Mouse (Mus musculus): ENCODE data around the gene Tuba1a.
A peak's percentile ranks its signal among the peaks of the same experiment; 100 is the strongest.

Tuba1a gene

DNA sequence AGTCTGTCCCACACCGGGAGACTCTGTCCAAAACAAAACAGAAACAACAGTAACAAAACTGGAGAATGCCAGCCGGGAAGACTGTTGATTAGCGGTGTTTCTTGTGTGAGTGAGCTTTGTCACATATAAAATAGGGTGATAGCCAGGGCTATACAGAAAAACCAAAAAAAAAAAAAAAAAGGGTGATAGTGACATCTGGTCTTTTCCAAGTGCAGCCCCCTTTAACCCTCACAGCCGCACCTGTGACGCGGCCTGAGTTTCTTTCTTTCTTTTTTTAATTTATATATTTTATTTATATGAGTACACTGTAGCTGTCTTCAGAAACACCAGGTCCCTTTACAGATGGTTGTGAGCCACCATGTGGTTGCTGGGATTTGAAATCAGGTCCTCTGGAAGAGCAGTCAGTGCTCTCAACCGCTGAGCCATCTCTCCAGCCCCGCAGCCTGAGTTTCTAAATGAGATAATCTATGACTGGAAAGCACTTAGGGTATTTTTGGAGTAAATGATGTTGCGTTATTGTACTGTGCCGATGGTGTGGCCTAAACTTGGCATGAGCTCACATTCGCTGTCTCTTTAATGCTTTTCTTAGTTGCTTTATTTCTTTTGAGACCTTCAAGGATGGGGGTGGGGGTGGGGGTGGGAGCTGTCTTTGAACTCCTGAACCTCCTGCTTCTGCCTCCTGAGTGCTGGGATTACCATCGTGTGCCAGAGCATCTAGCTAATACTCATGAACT, 32.6 kb upstream of the Tuba1a start:
- no peak for DNase-seq (ENCODE audit: low read depth, low spot score)

DNA sequence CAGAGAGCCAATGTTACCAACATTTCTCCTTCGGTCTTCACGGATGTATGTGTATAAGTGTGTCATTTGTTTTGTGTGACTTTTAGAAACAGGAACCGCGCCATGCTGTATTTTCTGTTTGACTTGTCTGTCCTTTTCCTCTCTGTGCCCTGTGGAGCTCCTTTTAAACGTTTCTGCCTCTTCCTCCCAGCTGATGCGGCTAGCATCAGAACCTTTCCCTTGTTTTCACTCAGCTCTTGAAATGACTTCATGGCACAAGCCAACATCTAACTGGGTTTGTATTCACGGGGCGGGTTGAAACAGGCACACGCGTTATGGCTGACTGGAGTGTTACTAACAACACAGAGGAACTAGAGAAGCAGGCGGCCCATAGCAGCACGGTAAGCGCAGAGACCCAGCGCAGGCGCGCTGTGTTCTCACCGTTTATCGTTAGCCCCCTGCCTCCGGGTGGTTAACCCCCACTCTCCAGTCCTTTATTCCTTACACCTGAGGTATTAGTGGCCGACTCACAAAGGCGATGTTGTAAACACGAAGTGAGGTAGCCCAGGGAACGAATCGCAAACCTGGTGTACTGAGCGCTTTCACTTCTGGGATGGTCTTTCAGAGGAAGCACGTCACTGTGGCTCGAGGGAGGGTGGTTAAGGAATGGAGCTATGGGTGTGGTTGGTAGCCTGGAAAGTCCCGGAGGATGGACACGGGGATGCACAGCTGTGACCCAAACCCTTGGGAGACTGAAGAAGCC, 31.9 kb upstream of the Tuba1a start:
- DNase-seq (ENCODE audit: low read depth, low spot score) = peak; percentile 86

DNA sequence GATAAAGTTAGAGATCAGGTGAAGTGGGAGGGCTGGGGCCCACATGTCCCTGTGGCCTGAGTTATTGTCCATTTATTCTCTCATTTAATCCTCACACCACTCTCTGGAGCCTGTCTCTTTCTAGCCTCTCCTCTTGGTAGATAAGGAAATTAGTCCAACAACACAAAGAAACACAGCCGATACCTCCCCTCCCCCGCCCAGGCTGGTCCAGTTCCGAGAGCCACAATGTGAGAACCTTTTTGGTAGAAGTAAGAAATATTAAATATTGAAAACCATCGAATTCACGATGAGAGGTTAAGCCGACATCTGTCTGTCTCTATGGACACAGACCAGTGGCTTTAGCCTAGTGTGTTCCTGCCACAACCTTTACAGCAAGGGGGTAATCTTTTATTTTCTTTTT, 31.2 kb upstream of the Tuba1a start:
- no peak for DNase-seq (ENCODE audit: low read depth, low spot score)

DNA sequence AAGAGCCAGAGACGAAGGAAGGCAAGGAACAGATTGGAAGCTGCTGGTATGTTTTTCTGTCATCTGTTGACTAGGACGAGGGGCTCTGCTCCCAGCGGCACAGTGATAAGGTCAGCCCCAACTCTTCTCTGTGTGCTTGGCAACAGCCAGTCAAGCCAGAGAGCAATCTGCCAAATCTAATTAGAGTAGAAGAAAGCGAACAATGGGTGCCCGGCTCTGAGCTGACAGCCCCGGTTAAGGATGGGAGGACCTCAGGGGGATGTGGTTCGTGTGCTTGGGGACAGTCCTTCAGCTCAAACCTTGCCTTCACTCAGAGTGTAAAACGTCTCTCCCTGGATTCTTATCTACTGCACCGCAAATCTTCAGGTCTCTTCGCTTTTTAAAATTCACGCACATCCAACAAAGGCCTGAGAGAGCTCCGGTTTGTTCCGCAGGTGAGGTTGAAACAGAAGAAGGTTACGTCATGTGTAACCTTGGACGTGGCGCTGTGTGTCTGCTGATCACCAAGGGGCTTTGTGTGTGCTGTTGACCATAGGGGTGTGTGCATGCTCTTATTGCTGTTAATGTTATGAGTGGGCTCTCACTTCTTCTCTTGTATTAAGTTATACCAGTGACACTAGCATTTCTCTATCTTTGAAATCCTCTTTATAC, 30.1 kb upstream of the Tuba1a start:
- no peak for DNase-seq (ENCODE audit: low read depth, low spot score)

DNA sequence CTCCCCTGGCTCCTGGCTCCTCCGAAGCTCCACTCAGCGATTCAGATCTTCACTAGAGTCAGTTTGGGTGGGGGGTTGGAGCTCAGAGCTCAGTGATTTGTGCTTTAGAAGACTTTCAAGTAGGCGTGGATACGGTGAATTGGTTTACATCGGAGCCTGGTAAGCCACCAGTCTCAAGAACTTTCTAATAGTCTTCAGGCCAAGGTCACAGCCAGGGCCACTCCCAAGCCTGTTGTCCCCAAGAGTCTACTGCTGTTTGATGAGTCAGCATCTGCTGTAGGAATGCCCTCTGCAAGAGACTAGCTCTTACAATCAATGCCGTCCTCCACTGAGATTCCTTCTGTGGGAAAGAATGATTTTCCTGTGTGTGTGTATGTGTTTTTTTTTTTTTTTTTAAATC, 28.6 kb upstream of the Tuba1a start:
- peak; percentile 96 for DNase-seq (ENCODE audit: low read depth, low spot score)

DNA sequence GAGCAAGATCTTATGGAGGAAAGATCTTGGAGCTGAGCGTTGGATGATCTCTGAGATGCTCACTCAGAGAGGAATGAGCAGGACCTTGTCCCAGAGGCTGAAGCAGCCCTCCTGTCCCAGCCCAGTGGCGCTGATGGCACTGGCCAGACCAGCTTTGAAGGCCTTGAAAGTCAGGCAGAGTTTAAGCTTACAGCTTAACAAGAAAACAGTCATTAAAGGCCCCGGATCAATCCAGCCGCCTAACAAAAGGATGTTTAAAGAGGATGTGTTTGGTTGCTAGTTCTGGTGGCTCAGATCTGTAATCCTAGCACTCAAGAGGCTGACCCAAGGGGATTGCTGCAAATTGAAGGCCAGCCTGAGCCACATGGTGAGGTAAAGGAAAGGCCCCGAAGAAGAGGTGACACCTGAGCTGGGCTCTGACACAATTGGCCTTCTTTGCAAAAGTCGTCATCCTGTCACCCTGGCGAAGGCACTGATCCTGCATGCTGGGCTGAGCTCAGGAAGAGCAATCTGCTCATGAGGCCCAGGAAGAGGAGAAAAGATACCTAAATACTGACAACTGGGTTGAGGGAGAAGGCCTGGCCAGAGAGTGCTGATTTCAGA, 26.6 kb upstream of the Tuba1a start:
- no peak for DNase-seq (ENCODE audit: low read depth, low spot score)

DNA sequence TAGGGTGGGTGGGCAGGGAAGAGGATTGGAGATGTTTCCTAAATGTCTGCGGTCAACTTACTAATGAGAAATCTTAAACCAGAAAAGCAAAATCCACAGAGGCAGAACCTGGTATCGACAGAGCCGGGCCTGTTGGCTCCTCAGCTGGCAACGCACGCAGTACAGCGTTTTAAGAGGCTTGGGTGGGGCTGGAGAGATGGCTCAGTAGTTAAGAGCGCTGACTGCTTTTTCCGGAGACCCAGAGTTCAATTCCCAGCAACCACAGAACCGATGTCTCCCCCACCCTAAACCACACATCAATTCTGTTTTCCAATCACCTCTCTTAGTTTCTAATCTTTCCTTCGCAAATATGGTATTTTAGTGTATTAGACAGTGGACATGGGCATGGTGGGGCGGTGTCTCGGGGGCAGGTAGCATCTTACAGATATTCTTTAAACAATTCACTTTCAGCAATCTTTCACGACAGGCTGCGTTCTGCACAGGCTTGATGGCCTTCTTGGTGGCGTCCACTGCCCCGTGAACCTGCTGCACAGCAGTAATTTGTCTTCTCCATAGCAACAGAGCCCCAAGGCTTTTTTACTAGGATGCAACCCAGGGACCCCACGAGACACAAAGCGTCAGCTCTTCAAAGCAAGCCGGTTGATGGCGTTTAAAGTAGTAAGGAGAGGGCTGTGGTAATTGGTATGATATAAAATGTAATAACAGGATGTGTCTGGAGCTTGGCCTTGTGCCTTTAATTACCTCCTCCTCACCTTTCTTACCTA, 25.1 kb upstream of the Tuba1a start:
- peak; percentile 68 for DNase-seq (ENCODE audit: low read depth, low spot score)

DNA sequence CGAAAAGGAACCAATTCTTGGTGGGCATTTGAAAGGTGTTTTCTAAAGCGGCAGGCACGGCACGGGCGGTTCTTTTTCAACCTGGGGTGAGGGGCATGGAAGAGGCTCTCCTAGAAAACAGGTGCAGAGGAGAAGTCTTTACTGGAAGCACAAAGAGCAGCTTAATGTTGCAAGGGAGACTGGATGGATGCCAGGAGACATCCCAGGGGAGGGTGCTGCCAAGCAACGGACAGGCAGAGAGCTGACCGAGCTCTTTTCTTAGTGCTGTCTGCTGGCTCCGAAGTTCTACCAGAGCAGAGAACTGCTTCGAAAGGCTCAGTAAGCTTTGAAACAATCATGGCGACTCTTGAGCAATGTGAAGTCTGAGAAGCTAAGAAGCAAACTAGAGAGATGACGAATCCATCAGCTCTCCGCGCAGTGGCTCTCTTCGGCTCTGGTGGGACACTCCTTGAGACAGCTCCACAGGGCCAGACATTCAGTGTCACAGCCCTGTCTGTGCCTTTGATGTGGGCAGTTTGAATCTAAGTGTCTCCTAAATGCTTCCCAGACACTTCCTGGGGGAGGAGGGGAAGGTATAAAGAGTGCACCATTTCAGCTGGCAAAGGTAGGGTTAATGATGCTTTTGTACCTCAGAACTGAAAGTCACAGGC, 24.4 kb upstream of the Tuba1a start:
- DNase-seq (ENCODE audit: low read depth, low spot score) = peak; percentile 73

DNA sequence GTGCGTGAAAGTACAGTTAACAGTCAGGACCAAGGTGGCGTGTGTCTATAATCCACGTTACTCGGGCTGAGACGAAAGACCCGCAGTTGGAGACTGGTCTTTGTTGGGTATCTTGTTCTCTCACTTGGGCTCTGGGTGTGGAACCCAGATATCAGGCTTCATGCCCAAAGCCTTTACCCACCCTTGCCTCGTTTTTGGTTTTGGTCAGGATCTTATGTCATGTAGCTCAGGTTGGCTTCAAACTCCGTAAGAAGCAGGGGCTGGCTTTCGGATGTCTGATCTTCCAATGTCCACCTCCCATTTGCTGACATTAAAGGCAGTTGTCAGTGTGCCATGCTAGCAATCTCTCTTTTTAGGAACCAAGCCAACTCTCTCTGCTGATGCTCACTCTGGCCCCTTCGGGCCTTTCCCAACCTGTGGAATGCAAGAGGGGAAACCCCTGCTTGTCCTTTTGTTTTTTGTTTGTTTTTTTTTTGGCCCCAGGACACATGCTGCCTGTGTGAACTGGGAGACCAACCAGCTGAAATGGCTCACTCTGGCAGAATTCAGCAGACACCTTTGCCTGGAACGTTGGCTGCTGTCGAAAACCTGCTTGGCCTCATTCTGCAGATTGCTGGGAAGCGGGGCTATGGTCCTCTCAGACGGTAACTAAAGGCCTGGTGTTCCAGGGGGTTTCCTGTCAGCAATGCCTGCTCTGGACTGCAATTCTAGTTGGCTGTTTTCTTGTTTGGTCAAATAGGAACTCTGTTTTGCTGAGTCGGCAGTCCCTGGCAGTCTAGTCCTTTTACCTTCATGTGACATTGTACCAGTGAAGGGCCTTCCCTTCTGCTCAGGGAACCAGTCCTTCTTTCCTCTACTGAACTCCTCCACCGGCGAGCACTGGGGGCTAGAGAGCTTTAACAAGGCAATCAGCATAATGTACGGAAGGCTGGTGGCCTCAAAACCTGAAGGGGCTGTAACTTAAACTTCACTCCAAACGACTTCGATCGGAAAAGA, 23.6 kb upstream of the Tuba1a start:
- DNase-seq (ENCODE audit: low read depth, low spot score) = peak; percentile 21

DNA sequence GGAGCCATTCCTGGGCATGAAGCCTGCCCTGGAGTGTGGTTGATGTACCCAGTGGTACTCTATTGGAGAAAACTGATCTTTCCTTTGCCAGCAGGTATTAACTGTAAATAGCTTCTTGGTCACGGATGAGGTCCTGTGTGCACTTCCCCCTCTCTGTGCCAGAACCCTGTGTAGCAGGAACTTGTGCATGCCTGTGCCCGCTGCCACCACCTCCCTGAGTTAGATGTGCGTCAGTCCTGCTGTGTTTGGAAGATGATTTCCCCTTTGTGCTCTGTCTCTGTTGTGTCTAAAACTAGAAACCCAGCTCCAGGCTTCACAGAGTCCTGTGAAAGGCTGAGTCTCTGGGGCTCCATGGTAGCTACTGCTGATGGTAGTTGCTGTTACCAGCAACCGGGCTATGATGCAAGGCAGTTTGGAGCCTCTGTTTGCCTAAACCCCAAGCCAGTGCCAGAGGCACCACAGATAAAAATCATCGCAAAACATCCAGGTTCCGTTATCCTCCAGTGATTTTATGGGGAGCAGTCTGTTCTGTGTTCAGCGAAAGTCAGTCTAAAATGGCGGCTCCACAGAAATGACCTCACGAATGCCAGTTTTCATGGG, 19.6 kb upstream of the Tuba1a start:
- DNase-seq (ENCODE audit: low read depth, low spot score) = no peak

DNA sequence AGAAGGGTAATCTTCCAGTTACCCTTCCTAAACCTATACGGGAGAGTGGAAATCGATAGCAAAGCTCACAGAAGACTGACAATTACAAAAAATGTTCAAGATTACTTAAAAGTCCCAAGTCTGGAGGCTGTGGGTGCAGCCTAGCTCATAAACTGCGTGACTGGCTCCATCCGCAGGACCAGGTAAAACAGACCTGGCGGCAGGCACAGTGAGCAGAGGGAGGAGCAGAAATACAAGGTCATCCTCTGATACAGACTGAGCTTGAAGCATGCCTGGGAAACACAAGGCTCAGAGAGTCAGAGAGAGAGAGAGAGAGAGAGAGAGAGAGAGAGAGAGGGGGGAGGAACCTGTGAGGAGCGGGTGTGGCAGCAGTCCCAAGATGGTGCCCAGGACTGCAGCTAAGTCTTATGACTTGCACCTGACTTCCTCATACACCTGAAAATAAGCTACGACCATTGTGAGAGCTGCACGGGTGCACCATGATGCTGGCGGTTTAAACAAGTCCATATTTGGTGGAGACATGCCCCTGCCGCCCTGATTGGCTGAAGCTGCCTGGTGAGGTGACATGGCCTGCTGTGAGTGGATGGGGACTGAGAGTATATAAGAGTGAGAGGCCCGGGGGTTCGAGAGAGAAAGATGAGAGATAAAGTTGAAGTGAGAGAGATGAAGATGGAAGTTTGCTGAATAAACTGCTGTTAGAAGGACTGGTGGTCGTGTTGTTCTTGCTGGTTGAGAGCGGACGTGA, 18.2 kb upstream of the Tuba1a start:
- peak; percentile 78 for DNase-seq (ENCODE audit: low read depth, low spot score)

DNA sequence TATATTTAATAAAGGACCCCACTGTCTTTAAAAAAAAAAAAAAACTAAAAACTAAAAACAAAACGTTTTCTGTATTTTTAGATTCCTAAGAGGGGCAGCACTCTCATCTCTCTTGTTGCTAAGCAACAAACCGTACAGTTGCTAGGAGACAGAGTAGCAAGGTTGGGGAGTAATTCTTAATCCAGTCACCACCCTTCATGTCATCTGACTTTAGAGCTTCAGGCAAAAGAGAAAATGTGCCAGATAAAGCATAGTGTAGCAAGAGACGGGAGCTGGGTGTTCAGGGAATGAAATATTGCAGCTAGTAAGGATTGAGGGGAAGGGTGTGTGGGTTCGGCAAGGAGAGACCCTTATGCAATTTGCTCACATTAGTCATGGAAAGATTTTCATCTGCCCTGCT, 17.6 kb upstream of the Tuba1a start:
- peak; percentile 53 for DNase-seq (ENCODE audit: low read depth, low spot score)

DNA sequence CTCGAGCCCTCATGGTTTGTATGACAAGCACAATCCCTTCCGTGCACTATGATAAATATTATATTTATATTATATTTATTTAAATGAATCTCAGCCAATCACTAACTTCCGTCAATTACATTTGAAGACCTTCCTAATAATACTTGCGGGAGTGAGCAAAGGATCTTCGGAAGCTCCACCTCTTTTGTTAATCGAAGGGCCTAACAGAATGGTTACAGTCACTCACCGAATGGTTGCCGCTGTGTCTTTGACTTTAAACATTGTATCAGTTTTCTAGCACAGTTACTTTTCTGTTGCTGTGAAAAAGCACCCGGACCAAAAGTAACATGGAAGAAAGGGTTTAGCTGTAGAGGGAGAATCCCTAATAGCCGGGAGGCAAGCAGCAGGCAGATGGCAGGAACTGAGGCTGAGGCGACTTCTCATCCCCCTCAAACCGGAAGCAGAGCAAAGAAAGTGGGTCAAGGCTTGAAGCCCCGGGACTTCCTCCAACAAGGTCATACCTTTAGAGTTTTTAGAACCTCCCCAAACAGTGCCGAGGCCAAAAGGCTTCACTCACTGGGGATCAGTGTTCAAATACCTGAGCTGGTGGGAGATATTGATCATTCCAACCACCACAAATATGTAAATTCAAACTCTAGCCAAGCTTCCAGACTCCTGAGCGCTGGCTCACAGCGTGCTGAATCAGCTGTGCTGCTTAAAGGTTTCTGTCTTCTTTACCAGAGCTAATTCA, 16.0 kb upstream of the Tuba1a start:
- DNase-seq (ENCODE audit: low read depth, low spot score) = peak; percentile 47

DNA sequence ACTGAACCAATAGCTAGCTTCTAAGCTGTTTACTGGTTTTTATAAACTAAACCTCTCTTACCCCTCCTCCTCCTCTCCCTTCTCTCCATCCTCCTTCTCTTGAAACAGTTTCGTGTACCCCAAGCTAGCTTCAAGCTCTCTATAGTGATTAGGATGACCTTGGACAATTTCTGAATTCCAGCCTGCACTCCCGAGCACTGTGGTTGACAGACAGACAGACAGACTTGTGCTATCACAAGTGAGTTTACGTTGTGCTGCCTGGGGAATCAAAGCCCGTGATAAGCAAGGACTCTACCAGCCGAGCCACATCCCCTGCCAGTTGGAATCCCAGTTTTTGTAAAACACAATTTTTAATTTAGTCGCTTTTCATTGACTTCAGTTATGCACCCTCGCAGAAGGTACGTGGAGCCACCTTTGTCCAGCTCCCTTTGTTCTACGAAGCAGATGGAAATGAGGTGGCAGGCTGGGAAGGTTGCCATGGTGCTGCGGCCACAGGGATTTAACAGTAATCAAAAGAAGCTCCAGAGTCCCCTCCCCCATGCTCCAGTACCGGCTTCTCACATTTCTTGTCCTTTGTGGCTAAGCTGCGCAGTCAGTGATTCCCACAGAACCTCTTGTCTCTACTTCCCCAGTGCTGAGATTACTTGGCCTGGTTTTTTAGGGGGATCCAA, 15.3 kb upstream of the Tuba1a start:
- peak; percentile 93 for DNase-seq (ENCODE audit: low read depth, low spot score)

DNA sequence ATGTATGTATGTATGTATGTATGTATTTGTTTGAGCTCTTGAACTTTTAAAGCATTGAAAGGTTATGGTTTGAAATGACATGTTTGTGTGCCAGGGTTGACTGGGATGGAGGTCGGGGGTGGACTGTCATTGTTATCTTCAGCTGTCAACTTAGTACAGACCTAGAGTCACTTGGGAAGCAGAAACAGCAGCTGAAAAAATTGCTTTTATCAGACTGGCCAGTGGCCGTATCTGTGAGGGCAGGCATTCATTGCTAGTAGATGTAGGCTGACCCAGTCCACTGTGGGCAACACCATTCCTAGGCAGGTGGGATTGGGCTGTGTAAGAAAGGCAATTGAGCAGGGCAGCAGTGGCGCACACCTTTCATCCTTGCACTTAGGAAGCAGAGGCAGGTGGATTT, 6.0 kb upstream of the Tuba1a start:
- DNase-seq (ENCODE audit: low read depth, low spot score) = no peak

DNA sequence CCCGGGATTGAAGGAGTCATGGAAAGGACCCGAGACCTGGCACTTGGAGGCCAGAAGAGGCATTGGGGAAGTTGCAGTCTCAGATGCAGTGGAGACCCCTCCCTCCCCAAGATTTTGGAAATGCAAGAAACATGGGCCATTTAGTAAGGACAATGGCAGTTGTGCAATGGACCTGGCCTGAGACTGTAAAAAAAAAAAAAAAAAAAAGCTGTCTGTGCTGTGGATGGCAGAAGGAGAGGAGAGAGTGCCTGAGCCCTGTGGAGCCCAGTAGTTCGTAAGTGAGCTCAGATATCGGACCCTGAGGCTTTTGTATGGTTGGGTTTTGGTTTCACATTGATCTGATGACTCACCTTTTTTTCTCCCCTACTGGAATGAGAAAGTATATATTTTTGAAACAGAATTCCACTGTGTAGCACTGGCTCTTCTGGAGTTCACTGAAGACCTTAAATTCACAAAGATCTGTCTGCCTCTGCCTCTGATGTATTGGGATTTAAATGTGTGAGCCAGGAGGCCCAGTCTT, 5.5 kb upstream of the Tuba1a start:
- no peak for DNase-seq (ENCODE audit: low read depth, low spot score)

DNA sequence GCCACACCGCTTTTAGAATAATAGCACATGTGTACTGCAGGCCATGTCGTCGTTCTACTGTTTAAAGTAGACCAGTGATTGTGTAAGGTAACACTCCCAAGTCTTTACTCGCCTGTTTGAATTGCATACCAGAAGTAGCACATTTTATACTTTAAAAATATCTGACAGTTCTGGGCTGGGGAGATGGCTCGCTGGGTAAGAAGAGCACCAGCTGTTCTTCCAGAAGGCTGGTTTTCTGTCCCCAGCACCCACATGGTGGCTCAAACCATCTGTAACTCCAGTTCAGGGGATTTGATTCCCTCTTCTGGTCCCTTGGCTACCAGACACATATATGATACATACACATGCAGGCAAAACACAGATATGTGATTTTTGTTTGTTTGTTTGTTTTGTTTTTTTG, 4.0 kb upstream of the Tuba1a start:
- DNase-seq (ENCODE audit: low read depth, low spot score) = no peak

Measured in ZHBTc4 (cell line).